Mouse (Mus musculus) bone marrow, adult 2 months (tissue): ENCODE data around the gene Fndc8. TPM values are rescaled to one million over a fixed set of nuclear protein-coding genes. Genes with fewer than 3 reads are reported as not detected.

Source experiments
- H3K27ac ChIP-seq: fragments of 200-500 bp; 2 replicates; pipeline ENCODE4 v1.5.1; 2012; ENCODE audit warnings: low read depth, mild to moderate bottlenecking, control low read depth, inconsistent platforms, low read length; ENCODE audit not compliant: control insufficient read depth, poor library complexity, insufficient read depth
- H3K4me1 ChIP-seq: fragments of 200-500 bp; 2 replicates; pipeline ENCODE4 v1.6.1; 2011; ENCODE audit warnings: low read length; ENCODE audit not compliant: control insufficient read depth, insufficient read depth
- H3K4me3 ChIP-seq: fragments of 200-500 bp; replicated peaks from 2 replicates; pipeline ENCODE3; 2011; ENCODE audit warnings: mild to moderate bottlenecking, low read depth, low read length, control low read depth; ENCODE audit not compliant: control insufficient read depth
- CTCF ChIP-seq: fragments of 200-500 bp; IDR thresholded peaks from 2 replicates; pipeline ENCODE4 v1.5.1; 2011; ENCODE audit warnings: low read length, control low read depth; ENCODE audit not compliant: control insufficient read depth, insufficient read depth
- POLR2A ChIP-seq: fragments of 200-500 bp; IDR thresholded peaks from 2 replicates; pipeline ENCODE4 v1.6.1; 2011; ENCODE audit warnings: low read depth, mild to moderate bottlenecking, control low read depth, low read length, borderline replicate concordance; ENCODE audit not compliant: control insufficient read depth
- WGBS: fragments of 180-500 bp; shearing (Covaris S2); methylation state at CpG from one replicate; pipeline ENCODE4 v1.1.7; 2018; 5-methylcytosine and 5-hydroxymethylcytosine counted together
- polyA plus RNA-seq: library from polyadenylated mRNA; stranded (reverse); fragments of >200 nt; gene quantifications from 2 replicates; pipeline ENCODE4 v1.2.4, GENCODE M21; 2011; ENCODE audit warnings: low replicate concordance; ENCODE audit not compliant: missing spikeins, insufficient read depth, insufficient read length

Fndc8 gene
- polyA plus RNA-seq, 1 experiment: not detected

DNA sequence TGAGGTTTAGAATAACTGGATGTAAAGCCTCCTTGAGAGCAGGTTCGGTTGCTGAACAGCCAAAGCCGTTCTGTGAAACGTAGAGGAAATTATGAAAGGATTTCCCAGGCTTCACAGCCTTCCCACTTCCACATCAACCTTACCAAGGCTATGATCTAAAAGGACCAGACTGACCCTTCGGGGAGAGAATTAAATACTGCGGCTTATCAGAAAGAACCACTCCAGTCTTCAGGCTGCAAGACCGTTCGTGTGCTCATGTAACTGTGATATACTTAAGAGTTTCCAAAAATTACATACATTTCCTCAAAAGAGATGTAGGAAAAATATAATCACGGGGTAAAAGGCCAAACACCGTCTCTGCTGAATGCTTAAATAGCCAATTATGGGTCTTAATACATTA is 29.3 kb upstream of the Fndc8 start:
- no peak overlapping the region for H3K4me3 ChIP-seq
- TF ChIP-seq POLR2A: no peak
- no peak for TF ChIP-seq CTCF
- H3K4me1 ChIP-seq: peaks cover 7% of the 10 kb centered on the region
- no peak overlapping the region for H3K27ac ChIP-seq
- 42% methylated on average over 9 of the region's 9 CpGs for WGBS

DNA sequence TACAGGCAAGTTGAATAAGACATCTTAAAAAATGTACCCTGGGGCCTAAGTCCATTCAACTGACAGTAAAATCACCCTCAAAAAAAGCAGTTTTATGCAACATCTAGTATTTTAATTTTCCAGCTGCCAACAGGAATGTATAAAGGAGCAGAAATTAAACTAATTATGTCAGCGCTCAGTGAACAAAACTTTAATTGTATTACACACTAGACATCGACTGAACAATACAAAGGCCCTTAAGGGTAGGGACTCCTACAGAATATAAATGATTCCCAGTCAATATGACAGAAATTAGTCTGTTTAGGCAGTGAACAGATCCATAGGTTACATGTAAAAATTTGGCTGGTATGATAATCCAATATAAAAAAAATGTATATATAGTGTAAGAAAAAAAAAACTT is 28.9 kb upstream of the Fndc8 start:
- H3K4me3 ChIP-seq: no peak overlapping the region
- peaks cover 7% of the 10 kb centered on the region for H3K4me1 ChIP-seq
- H3K27ac ChIP-seq: no peak overlapping the region
- TF ChIP-seq CTCF: no peak
- TF ChIP-seq POLR2A: no peak
- 91% methylated on average over 2 of the region's 2 CpGs for WGBS

DNA sequence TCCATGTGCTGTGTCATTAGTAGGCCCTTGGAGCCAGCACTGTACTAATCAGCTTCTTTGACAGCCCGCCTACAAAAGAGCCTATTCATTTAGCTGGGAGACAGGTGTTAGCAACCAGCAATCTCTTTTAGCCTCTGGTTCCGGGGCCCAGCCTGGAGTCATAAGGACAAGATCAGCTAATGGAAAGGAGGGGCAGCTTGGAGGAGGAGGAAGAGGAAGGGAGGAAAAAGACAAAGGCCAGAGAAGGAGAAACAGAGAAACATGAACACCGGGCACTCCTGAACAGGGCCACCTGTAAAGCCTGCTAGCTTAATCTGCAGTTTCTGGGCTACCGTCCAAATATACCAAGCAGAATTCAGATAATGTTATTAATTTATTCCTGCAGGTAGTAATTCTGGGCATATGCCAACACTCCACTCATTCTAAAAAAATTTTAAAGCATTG is 28.4 kb upstream of the Fndc8 start:
- peaks cover 7% of the 10 kb centered on the region for H3K4me1 ChIP-seq
- 0 out of 2 replicates have a peak overlapping the region, but pooled peaks have one; percentile 19 for H3K27ac ChIP-seq
- WGBS: 44% methylated on average over 4 of the region's 4 CpGs
- H3K4me3 ChIP-seq: no peak overlapping the region
- TF ChIP-seq POLR2A (no peak), CTCF (no peak)

DNA sequence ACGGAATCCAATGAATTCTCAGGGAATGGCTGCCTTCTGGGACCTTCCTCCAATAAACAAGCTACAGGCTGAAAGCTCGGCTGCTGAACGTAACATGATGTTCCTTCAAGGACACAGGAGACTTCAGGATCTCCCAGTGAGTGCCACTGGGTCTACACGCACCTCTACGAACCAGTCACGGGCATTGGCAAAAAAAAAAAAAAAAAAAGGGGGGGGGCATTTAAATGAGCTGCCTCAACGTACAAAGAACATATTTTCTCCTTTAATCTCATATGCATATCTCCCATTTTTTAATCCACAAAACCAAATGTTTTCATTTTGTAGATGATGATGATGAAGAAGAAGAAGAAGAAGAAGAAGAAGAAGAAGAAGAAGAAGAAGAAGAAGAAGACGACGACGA is 26.0 kb upstream of the Fndc8 start:
- TF ChIP-seq POLR2A (no peak), CTCF (no peak)
- Histone ChIP-seq H3K27ac (no peak overlapping the region), H3K4me3 (no peak overlapping the region), H3K4me1 (peaks cover 3% of the 10 kb centered on the region)
- WGBS: 64% methylated on average over 10 of the region's 10 CpGs

DNA sequence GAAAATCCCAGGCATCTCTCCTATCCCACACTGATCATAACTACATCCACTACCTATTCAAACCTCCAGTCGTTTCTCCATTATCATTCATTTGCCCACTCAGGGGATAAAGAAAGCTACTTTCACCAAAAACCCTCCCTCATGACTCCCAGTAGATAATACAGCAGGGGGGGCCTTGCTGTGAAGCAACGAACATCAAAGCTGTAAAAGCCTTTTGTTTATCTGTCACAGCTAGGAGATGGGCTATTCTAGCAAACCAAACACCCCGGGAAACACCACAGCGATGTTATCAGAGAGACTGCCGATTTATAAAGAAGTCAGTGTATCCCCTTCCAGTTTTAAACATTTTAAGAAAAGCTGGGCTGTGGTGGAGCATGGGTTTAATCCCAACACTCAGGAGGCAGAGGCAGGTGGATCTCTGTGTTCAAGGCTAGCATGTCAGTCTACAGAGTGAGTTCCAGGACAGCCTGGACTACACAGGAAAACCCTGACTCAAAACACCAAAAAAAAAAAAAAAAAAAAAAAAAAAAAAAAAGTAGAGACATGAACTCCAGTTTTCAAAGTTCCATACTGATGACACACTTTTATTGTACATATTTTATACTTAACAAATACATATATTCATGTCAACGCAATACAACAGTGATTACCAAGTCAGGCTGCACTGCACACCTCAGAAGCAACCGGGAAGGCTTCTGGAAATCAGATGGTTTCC is 24.9 kb upstream of the Fndc8 start:
- Histone ChIP-seq H3K4me1 (peaks cover under 1% of the 10 kb centered on the region), H3K27ac (no peak overlapping the region), H3K4me3 (no peak overlapping the region)
- TF ChIP-seq POLR2A: no peak
- no peak for TF ChIP-seq CTCF
- 39% methylated on average over 7 of the region's 7 CpGs for WGBS

GRCm38 (mm10) chr11:82867956-82868355 is 24.0 kb upstream of the Fndc8 start:
- no peaks in the 10 kb centered on the region; the same call in none of the 2 replicates for H3K4me1 ChIP-seq
- no peak overlapping the region for H3K4me3 ChIP-seq
- TF ChIP-seq POLR2A (no peak), CTCF (no peak)
- H3K27ac ChIP-seq: no peak overlapping the region; the same call in 1 of the 2 replicates
- WGBS: 23% methylated on average over 5 of the region's 5 CpGs

DNA sequence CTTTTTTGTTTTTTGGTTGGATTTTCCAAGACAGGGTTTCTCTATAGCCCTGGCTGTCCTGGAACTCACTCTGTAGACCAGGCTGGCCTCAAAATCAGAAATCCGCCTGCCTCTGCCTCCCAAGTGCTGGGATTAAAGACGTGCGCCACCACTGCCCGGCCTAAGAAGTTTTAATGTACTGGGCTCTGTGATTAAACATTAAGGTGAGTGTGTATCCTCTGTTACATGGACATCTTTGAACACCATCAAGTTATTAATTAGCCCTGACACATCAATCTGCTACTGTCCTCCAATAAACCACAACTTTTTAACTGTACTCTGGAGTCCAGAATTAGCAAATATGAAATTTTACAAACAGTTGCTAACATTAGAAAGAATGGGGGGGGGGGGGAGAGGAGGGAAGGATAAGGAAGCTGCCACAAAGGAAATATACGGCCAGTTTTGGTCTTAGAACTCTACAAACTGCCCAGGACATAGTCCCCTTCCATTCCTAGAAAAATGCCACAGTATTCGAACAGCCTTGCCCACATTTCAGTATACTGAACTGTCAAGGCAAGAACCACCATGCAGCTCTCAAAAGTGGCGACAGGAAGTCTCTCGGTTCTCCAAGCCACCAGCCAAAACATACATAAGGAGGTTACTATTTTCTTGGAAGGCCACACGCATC is 22.3 kb upstream of the Fndc8 start:
- no peaks in the 10 kb centered on the region; the same call in none of the 2 replicates for H3K4me1 ChIP-seq
- H3K4me3 ChIP-seq: peak overlapping the region; percentile 92
- TF ChIP-seq POLR2A (no peak), CTCF (no peak)
- 35% methylated on average over 9 of the region's 9 CpGs for WGBS
- peak overlapping the region; percentile 89 for H3K27ac ChIP-seq

- whole genome bisulfite sequencing: under 1% methylated on average over 35 of the region's 36 CpGs
- H3K4me1 ChIP-seq: no peaks in the 10 kb centered on the region; the same call in 1 of the 2 replicates
- H3K27ac ChIP-seq: peak overlapping the region; percentile 89
- peak overlapping the region; percentile 92 for H3K4me3 ChIP-seq
- TF ChIP-seq POLR2A: 0 out of 2 replicates have a peak, but pooled peaks have one; percentile 46
- no peak for TF ChIP-seq CTCF
These were observed 21.5 kb upstream of the Fndc8 start for GRCm38 (mm10) chr11:82870173-82871030.
